Mouse (Mus musculus): ENCODE results near the gene Tmcc1.

DNA sequence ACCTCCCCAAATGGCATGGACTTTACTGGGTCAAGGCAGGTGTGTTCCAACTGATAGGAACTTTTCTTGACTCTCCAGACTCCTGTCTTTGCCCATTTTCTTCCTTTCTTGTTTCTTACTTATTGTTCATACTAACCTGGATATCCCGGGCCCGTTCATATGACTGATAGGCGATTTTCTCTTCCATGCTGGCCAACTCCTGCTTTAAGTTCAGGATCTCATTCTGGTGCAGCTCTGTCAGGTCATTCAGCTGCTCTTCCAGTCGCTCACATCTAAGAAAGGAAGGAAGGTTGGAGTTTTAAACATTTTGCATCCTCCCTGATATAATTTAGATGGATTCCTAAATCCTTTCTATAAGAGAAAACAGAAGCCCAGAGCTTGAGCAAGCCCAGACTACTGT lies 168.6 kb downstream of the Tmcc1 start:
- TF ChIP-seq CTCF (IDR thresholded peaks at IDR 0.05; ENCODE audit: borderline replicate concordance, extremely low read depth, insufficient read depth, insufficient read length) = no peak
- no peak for TF ChIP-seq POLR2A (IDR thresholded peaks at IDR 0.05; ENCODE audit: borderline replicate concordance, extremely low read depth, insufficient read depth, insufficient read length, poor library complexity, severe bottlenecking)
